Mouse (Mus musculus): ENCODE measurements around the gene Zfp57.
"Not testable (repeated sequence)": the region's sequence is repeated elsewhere in the genome, so short reads cannot be mapped to it uniquely, and the experiment has no call there.

Gene Zfp57

GRCm38 (mm10) chr17:36994528-36994927, 6.4 kb upstream of the Zfp57 start:
- in situ Hi-C loops (cut with MboI; ENCODE audit: low sequenced_read_pairs): no loop called here

DNA sequence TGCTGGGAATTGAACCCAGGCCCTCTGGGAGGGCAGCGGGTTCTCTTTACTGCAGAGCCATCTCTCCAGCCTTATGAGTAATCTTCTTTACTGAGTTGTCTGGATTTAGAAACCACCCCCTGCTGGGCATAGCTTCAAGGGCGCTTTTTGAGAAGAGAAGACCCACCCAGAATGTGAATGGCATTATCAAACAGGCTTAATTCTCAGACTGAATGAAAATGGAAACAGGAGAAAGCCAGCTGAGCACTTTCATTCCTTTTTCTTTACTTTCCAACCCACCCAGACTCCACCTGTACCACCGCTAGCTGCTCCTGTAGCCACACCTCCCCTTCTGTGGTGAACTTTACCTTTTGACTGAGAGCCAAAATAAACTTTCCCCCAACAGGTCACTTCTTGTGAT, 5.5 kb upstream of the Zfp57 start:
- in situ Hi-C loops (cut with MboI; ENCODE audit: low sequenced_read_pairs): no loop called here

DNA sequence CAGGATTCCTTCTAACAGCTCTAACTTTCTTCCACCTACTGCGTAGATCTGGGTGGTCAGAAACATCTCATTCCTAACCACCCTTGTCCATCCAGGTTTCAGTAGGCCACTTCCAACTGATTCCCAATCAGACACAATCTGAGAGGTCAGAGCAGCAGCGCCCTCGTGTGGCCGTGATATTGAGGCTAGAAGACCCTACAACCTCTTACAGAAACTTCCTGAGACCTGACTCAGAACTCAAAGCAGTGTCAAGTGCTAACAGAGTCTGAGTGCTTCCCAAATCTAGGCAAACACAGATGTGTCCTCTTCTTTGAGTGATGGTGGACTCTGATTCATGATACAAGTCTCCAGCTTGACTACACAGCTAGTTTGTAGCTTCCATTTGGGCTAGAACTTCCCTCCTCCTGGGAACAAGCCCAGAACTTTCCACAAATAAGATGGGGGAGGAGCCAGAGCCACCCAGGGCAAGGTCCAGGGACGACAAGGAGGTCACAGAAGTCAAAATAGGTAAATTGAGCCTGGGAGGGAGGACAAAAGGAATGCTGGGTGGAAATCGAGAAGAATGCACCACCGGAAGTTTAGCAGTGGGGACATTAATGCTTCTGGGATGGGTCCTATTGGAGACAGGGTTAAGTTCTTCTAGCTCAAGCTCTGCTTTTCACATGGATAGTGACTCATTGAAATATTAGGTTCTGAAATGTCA, 3.8 kb upstream of the Zfp57 start:
- in situ Hi-C loops (cut with MboI; ENCODE audit: low sequenced_read_pairs): no loop called here

DNA sequence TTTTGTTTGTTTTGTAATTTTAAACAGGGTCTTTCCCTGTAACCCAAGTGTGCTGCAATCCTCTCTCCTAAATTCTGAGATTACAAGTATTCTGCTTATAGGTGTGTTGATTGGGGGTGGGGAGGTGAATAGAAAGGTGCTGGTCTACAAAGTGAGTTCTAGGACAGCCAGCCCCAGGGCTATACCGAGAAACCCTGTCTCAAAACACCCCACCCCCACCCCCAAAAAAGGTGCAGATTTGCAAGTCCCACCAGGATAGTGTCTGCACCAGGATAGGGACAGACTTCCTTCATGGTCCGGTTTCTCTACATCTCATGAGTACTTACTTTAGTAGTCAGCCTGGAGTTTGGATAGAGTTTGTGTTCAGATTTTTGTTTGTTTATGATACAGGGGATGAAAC, 2.5 kb upstream of the Zfp57 start:
- in situ Hi-C loops (cut with MboI; ENCODE audit: low sequenced_read_pairs): no loop called here

DNA sequence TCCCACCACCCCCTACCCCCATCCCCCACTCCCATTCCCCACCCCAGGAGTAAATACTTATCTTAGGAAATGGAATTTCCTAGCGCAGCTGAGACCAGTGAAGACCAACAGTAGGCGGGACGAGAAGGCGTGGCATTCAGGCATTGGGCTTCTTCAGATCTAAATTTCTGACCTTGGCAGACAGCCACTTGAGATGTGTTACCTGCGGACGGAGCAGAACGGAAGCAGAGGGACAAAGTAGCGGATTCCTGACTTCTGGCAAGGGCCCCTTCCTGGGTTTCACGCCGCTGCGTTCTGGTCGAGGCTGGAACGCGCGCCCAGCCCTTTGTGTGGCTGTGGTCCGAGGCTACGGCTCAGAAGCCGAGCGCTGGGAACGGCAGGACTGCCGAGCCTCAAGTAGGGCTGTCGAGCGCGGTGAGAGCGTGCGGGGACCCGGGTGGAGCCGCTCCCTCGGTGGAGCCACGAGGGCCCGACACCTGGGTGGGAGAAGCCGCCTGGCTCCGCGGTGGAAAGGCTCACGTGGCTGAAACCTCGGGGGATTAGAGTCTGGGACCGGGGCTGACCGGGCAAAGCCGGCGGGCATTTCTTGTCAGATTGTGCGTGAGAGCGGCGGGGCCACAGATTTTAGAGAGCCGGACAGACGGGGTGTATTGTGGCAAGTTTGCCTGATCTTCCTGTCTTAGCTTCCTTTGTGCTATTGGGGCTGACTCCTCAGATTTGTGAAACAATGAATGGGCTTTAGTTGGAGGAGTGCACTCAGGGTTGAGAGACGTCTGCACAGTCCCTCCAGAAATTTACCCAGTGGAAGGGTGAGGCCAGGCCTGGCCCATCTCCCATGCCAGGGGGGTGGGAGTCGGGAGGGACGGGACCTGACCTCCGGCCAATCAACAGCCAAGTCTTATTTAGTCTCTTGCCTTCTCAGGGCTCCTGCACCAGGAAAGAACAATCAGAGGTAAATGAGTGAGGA, 1.7 kb downstream of the Zfp57 start:
- in situ Hi-C loops (cut with MboI; ENCODE audit: low sequenced_read_pairs): no loop called here

GRCm38 (mm10) chr17:37003366-37003765, 2.4 kb downstream of the Zfp57 start:
- in situ Hi-C loops (cut with MboI; ENCODE audit: low sequenced_read_pairs): no loop called here

GRCm38 (mm10) chr17:37008161-37008560, 7.2 kb downstream of the Zfp57 start:
- in situ Hi-C loops (cut with MboI; ENCODE audit: low sequenced_read_pairs): no loop called here

GRCm38 (mm10) chr17:37009460-37010042, 8.6 kb downstream of the Zfp57 start:
- in situ Hi-C loops (cut with MboI; ENCODE audit: low sequenced_read_pairs): no loop called here

DNA sequence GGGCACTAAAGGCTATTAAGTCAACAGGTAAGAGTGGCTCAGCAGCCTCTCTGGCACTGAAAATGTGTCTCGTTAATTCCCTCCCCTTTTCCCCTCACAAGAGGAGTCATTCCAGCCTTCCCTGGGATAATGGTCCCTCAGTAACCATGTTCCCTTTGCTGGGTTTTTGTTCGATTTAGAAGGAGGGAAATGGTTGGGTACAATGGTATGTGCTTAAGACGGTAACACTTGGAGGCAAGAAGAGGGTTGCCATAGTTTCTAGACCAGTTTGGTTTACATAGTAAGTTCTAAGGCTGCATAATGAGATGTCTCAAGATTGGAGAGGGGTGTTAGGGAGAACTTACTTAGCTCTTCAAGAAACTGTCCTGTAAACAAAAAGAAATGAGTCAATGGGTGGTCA, 10.8 kb downstream of the Zfp57 start:
- in situ Hi-C loops (cut with MboI; ENCODE audit: low sequenced_read_pairs): no loop called here

DNA sequence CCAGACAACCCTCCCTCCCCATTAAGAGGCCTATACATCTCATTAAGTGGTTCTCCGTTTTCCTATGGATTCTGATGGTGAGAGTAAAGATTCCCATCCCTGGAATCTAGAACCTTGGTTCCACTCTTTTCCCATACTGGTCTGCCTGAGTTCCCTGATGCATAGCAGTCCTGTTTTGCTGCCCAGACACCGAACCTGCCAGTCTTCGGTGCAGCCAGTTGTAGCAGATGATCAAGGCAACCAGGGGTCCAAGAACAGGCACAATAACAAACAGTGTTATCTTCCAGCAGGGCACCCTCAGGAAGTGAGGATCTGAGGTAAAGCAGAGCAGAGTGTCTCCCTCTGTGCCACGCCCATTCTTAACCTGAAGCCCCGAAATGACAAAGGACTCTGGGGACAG, 11.2 kb downstream of the Zfp57 start:
- in situ Hi-C loops (cut with MboI; ENCODE audit: low sequenced_read_pairs): no loop called here

DNA sequence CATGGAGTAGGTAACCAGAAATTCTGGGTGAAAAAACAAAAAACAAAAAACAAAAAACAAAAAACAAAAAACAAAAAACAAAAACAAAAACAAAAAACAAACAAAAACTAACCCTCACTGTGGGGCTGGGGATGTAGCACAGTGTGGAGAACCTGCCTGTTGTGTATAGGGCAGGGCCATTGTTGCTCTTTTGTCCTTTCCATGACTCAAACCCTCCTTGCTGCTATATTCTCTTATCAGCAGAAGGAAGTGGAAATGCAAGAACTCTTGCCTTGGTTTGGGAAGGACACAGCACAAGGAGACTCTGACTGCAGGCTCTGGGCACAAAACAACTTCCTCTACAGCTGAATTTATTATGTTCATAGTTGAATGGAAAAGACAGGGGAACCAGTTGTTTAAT, 15.4 kb downstream of the Zfp57 start:
- in situ Hi-C loops (cut with MboI; ENCODE audit: low sequenced_read_pairs): no loop called here

GRCm38 (mm10) chr17:37018328-37018727, 17.4 kb downstream of the Zfp57 start:
- in situ Hi-C loops (cut with MboI; ENCODE audit: low sequenced_read_pairs): no loop called here

GRCm38 (mm10) chr17:37019242-37019641, 18.3 kb downstream of the Zfp57 start:
- in situ Hi-C loops (cut with MboI; ENCODE audit: low sequenced_read_pairs): not testable (repeated sequence)

DNA sequence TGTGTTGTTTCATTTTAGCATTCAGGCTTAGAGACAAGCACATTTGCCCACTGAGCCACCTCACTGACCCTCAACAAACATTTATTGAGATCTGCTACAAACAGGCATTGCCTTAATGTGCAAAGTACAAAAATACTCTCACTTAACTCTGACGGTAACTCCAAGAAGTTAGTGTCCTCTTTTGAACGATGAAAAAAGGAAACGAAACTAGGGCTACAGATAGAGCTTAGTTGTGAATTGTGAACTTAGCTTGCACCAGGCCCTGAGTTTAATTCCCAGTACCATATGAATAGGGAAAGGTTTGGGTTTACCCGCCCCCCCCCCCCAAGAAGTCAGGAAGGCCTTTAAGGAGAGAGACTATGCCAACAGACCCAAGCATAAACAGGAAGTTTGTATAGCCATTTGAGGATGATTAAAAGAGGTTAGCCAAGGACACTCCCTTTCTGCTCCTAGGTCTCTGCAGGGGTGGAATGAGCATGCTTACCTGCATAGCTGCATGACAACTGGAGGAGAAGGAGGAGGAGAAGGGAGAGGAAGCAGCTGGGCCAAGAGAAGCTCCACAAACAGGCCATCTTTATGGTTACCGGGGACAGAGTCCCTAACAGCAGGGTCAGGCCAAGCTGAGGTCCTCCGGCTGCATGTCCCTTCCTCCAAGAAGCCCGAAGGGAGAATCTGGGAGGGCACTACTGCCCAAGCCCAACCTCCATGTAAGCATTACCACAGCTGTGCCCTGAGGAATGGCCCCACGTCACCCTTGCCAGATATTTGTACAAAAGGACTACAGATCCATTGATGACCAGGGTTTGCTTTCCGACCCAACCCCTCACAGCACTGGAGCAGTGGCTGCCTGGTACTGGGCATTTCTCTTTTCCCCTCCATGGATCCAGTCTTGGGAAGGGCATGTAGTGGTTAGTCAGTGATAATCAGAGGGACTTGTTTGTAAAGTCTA, 21.9 kb downstream of the Zfp57 start, which contains the start of gene Mog:
Gene Mog (minus strand): TSS at position 771 of the 949 bp plus-strand sequence.
- in situ Hi-C loops (cut with MboI; ENCODE audit: low sequenced_read_pairs): no loop called here

GRCm38 (mm10) chr17:37026425-37026824, 25.5 kb downstream of the Zfp57 start:
- in situ Hi-C loops (cut with MboI; ENCODE audit: low sequenced_read_pairs): no loop called here

DNA sequence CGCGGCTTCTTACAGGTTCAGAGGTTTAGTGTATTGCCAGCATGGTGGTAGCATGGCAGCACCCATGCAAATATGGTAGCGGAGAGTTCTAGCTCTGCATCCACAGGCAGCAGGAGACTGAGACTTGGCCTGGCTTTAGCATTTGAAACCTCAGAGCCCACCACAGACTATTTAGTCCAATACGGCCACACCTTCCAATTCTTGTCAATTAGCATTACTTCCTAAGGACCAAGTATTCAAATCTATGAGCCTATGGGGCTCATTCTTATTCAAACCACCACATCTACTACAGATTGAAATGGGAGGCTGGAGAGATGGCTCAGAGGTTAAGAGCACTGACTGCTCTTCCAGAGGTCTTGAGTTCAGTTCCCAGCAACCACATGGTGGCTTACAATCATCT, 26.5 kb downstream of the Zfp57 start:
- in situ Hi-C loops (cut with MboI; ENCODE audit: low sequenced_read_pairs): no loop called here

DNA sequence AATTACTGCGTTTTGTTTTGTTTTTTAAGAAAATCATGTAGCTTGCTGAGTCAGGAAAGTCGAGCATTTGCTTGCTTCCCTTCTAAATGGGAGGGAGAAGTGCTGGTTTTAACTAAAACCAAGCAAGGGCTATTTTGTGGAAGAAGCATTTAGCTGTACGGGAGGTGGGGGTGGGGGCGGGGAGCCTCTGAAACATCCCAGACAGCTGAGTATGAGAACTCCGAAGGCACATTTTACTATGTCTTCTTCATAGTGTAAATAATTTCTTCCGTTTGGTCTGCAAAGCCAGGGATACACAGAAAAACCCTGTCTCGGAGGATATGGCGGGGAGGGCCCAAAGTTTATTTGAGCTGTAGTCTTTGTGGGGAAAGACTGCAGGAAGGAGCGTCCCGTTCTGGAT, 27.2 kb downstream of the Zfp57 start:
- in situ Hi-C loops (cut with MboI; ENCODE audit: low sequenced_read_pairs): no loop called here

- in situ Hi-C loops (cut with MboI; ENCODE audit: low sequenced_read_pairs): no loop called here
These were observed 27.7 kb downstream of the Zfp57 start for GRCm38 (mm10) chr17:37028683-37029120.

- in situ Hi-C loops (cut with MboI; ENCODE audit: low sequenced_read_pairs): no loop called here
These were observed 28.2 kb downstream of the Zfp57 start for GRCm38 (mm10) chr17:37029162-37029561.

DNA sequence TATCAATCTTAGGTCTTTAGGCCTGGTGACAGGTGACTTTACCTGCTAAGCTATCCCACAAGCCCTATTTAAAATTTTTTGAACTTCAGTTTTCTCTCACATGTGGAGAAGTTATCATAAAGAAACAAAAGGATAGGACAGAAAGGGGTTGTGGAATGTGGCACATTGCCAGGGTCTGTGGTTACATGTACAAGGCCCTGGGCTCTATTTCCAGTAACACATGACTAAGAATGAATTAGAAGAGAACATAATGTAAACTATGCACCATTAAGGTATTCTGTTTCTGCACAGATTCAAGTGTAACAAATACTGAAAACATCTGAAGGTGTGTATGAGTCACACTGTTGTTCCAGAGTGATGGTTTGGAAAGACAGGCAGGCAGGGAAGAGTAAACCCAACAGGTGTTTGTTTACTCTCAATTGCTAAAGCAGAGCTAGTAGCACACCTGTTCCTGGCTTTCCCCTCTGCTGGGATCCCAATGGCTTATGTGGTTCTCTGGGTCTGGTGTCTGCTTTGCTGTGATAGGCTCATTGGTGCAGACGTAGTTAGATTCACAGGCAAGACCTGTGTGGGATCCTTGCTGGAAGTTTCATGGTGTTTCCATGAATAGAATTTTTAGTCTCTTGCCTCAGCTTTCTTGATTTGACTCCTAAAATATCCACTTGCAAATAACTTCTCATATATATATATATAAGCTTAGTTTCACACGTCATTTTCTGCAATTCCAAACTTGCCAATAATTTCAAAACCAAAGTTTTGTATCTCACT, 38.3 kb downstream of the Zfp57 start:
- in situ Hi-C loops (cut with MboI; ENCODE audit: low sequenced_read_pairs): no loop called here

Measured in CH12F3 (cell line).